In genomic region chr2:51066423-51066831, GRCm38 (mm10) we compare ENCODE assay signal across 10 mouse cellular contexts.
DNase-seq lines count a peak whose midpoint lies in the region; ATAC-seq and TF ChIP-seq lines count a peak whose summit lies in the region.
"Had no signal": no experiment of that assay in that cellular context is flagged by ENCODE, and none has a peak within 500 bp of the region (broad histone marks: within the 10 kb centered on the region; RNA-seq: fewer than 3 reads in every experiment).

No protein-coding gene starts in this region.

- ATAC-seq in neural tube, embryonic 15.5 days (ENCODE audit: low FRiP score): peak; percentile 82; the same call in 1 of the 2 replicates
- ATAC-seq: intestine, postnatal 0 days had no signal

- no peaks in the 10 kb centered on the region for H3K79me2 ChIP-seq in heart, adult 2 months (replicated peaks; ENCODE audit: control insufficient read depth, insufficient read depth, low read length)

- no peak overlapping the region for H3K27ac ChIP-seq in heart, adult 2 months
- peak overlapping the region; percentile 84 for H3K27ac ChIP-seq in forebrain, embryonic 10.5 days
- H3K27ac ChIP-seq in neural tube, embryonic 15.5 days (replicated peaks): peak overlapping the region; percentile 45; the same call in 1 of the 2 replicates

- TF ChIP-seq EP300 in heart, adult 2 months (IDR thresholded peaks at IDR 0.05; ENCODE audit: insufficient read depth, low read depth, low read length): no peak

- no peak overlapping the region for H3K4me3 ChIP-seq in heart, adult 2 months
- no peak overlapping the region for H3K4me3 ChIP-seq in forebrain, embryonic 10.5 days
- no peak overlapping the region for H3K4me3 ChIP-seq in neural tube, embryonic 15.5 days (replicated peaks)

- intact Hi-C loops in heart, adult 2 months (cut with DNase I): no loop called here

- 74% methylated on average over 11 of the region's 11 CpGs for WGBS in heart, adult 2 months
- 32% methylated on average over 11 of the region's 11 CpGs for WGBS in forebrain, embryonic 10.5 days
- 17% methylated on average over 11 of the region's 11 CpGs for WGBS in neural tube, embryonic 15.5 days

- no peak for TF ChIP-seq CTCF in heart, adult 2 months (IDR thresholded peaks at IDR 0.05)

- H3K9me3 ChIP-seq in forebrain, embryonic 10.5 days: no peaks in the 10 kb centered on the region; the same call in 1 of the 2 replicates
- no peaks in the 10 kb centered on the region for H3K9me3 ChIP-seq in neural tube, embryonic 15.5 days (replicated peaks)

- H3K9ac ChIP-seq in heart, adult 2 months (ENCODE audit: low read depth, low read length): no peak overlapping the region
- no peak overlapping the region for H3K9ac ChIP-seq in neural tube, embryonic 15.5 days (replicated peaks)

- peak overlapping the region; percentile 32 for H3K4me2 ChIP-seq in neural tube, embryonic 15.5 days

- H3K36me3 ChIP-seq in heart, adult 2 months (ENCODE audit: control insufficient read depth, insufficient read depth, low read length): no peaks in the 10 kb centered on the region
- no peaks in the 10 kb centered on the region for H3K36me3 ChIP-seq in forebrain, embryonic 10.5 days (replicated peaks)
- no peaks in the 10 kb centered on the region for H3K36me3 ChIP-seq in neural tube, embryonic 15.5 days

- no peaks in the 10 kb centered on the region for H3K27me3 ChIP-seq in heart, adult 2 months (ENCODE audit: control insufficient read depth, insufficient read depth, low read length)
- no peaks in the 10 kb centered on the region for H3K27me3 ChIP-seq in forebrain, embryonic 10.5 days (ENCODE audit: poor library complexity, severe bottlenecking)
- H3K27me3 ChIP-seq in neural tube, embryonic 15.5 days (replicated peaks): no peaks in the 10 kb centered on the region

- no peaks in the 10 kb centered on the region for H3K4me1 ChIP-seq in heart, adult 2 months (ENCODE audit: control insufficient read depth, insufficient read depth, low read length)
- peaks cover 36% of the 10 kb centered on the region for H3K4me1 ChIP-seq in forebrain, embryonic 10.5 days
- H3K4me1 ChIP-seq in neural tube, embryonic 15.5 days: peaks cover 6% of the 10 kb centered on the region

- peak; percentile 84 for DNase-seq in heart, adult 11 months
- no peak for DNase-seq in heart, adult 2 months
- peak; percentile 56 for DNase-seq in forebrain, embryonic 10.5 days (ENCODE audit: extremely low spot score, low spot score)
- peak; percentile 25 to 26 for DNase-seq in layer of hippocampus, adult 8-10 months (ENCODE audit: low spot score in 2 of 2)
- no peak for DNase-seq in spleen, adult 12 weeks (ENCODE audit: low spot score)
- DNase-seq in adrenal gland, postnatal 14 days: no peak
- DNase-seq in spleen, postnatal 10 days (ENCODE audit: low spot score in 2 of 2): no peak
- DNase-seq: spleen, adult 18-20 months had no signal

- no peak for TF ChIP-seq POLR2A in heart, adult 2 months (IDR thresholded peaks at IDR 0.05; ENCODE audit: insufficient read depth, low read depth, low read length)

Comparison
In these comparisons a context has a peak if more than half of its experiments do, and no peak if none do; other contexts are left out.
1. DNase-seq: peak in heart, adult 11 months (single experiment), forebrain, embryonic 10.5 days (single experiment) and layer of hippocampus, adult 8-10 months (2 of 2); none in heart, adult 2 months (0 of 2), spleen, adult 12 weeks (single experiment), adrenal gland, postnatal 14 days (single experiment) and spleen, postnatal 10 days (0 of 2).